Mouse (Mus musculus) thymus, postnatal 14 days (tissue): ENCODE data around the gene Mrpl28.
A peak's percentile ranks its signal among the peaks of the same experiment; 100 is the strongest.
"Not testable (repeated sequence)": the region's sequence is repeated elsewhere in the genome, so short reads cannot be mapped to it uniquely, and the experiment has no call there.

Experiments
- DNase-seq: peaks from one replicate; pipeline ENCODE4 v3.0.0; 2021

Mrpl28 gene

DNA sequence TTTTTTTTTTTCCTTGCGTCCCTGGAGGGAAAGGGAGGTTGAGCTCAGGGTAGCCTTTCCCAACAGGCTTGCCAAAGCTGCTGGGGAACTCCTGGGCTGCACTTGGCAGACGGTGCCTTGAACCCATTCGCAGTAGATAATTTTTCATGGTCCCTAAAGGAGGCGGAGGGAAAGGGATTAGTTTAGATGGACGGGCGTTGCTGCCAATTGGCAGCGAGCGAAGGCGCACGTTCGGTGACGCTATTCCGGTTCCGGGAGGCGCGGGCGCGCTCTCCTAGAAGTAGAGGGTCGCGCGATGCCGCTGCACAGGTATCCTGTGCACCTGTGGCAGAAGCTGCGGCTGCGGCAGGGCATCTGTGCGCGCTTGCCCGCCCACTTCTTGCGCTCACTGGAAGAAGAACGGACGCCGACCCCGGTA is at the start of gene Mrpl28:
Mrpl28 (plus strand) TSS at position 234 of the 418 bp plus-strand sequence.
- DNase-seq = peak; percentile 91

DNA sequence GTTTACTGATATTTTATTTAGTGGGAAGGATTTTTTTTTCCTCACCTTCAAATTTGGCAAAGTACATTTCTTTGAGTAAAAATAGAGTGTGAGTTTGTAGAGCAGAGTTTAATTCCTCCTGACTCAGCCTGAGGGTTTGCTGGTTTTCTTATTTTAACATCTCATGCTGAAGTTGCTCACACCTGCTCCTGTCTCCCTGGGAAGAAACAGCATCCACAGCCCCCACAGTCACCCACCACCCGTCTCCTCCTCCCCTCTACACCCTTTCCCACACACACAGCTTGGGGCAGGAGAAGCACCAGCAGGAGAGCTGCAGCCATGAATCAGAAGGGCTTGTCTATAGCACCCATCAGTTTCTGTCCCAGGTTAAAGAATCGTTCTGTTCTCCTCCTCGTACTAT is 48.1 kb upstream of the Mrpl28 start:
- DNase-seq = no peak

DNA sequence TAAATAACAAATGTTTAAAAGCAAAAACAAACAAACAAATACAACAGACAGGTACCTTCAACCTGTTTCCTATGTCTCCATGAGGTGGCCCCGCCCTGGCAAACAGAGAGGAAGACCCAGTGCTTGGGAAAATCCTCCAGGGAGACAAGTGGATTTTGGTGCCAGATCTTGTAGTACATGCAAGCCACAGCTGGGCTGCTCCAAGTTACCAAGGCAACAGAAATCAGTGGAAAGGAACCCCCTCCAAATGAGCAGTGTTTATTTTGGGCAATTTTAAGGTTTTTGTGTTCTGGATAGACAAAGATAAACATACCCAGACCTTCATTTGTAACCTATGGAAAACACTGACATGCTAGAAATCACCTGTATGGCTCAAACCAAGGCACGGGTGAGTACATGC is 44.4 kb upstream of the Mrpl28 start:
- DNase-seq = no peak

DNA sequence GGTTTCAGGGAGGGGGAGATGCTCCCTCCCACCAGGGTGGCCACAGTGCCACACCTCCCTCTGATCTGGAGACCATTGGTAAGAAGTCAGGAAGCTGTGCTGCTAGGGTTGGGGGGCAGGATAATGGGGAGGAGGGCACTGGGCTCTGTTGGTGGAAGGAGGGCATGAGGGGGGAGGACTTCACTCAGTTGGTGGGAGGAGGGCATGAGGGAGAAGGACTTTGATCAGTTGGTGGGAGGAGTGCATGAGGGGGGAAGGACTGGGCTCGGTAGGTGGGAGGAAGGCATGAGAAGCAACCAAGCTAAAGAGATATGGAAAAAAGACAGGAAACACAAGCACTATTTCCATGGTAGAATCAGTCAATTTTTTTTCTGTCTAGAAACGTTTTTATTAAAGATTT is 42.4 kb upstream of the Mrpl28 start:
- DNase-seq = no peak

DNA sequence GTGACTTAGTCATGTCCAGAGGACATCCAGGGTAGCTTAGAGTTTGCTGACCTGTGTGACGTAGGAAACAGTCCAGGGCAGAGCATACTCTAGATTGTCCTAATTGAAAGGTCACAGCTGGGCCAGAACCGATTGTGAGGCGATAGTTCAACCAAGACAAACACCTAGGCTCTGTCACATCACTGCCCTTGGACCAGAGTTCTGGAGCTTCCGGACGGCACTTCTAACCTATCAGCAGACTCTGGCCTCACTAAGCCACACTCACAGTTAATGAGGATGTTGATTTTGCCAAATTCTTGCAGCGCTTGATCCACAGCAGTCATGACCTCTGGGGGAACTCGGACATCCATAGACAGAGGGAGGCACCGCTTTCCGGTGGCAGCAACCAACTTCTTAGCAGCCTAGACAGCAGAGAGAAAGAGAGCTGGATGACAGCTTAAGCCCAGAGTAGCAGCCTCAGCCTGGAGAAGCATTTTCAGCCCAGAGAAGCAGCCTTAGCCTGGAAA is 36.2 kb upstream of the Mrpl28 start:
- DNase-seq = no peak

DNA sequence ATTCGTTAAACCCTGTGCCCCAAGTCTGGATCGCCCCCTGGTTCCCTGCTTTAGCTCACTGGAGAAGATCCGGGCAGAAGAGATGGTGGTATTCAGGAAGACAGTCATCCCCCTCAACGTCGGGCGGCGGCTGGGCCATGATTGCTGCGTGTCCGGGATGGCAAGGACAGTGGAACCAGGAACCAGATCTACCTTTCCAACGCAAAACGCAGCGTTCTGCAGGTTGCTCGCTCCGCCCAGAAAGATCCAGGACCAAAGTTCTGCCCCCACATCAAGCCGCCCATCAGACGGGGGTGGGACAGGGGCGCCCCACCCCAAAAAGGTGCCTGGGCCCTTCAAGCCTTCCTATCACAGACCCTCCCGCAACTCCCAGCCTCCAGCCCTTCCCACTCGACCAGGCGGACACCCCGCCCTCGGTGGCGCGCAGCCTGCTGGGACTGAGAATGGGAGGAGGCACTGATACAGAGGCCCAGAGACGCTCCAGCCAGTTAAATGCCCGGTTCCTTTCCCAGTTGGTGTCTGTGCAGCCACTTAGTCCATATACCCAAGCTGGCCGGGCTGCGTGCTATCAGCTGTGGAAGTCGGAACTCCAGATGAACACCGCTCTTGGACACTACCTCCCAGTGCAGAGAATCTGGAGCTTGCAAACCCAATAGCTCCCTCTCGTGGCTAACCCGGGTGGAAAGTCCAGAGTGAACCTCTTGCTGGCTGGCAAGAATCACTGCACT is 33.2 kb upstream of the Mrpl28 start, which contains the start of gene Decr2:
Decr2 (minus strand) TSS at position 433 of the 728 bp plus-strand sequence.
- DNase-seq = peak; percentile 87

DNA sequence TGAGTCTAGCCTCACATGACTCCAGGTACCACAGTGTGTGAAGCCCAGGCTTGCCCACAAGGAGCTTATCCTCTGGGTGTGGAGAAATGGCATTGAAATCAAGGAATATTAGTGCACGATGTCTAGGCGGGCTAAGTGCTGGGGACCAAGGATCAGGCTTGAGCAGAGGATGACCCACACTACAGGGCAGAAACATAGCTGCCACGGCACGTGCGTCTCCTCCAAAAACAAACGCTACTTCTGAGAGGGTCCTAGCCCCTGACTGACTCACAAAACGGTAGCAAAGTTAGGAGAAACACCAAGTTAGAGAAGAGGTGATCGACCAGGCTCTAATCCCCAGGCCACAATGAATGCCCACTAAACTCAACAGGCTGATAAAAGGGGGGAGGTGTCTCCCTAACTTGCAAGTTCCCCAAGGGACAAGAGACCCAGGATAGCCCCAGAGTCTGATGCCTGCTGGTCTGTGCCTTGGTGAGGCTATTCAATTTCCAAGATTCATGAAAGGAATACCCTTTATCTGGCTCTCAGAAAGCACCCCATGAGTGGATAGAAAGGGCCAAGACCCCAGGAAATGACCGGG is 28.7 kb upstream of the Mrpl28 start:
- DNase-seq = no peak

DNA sequence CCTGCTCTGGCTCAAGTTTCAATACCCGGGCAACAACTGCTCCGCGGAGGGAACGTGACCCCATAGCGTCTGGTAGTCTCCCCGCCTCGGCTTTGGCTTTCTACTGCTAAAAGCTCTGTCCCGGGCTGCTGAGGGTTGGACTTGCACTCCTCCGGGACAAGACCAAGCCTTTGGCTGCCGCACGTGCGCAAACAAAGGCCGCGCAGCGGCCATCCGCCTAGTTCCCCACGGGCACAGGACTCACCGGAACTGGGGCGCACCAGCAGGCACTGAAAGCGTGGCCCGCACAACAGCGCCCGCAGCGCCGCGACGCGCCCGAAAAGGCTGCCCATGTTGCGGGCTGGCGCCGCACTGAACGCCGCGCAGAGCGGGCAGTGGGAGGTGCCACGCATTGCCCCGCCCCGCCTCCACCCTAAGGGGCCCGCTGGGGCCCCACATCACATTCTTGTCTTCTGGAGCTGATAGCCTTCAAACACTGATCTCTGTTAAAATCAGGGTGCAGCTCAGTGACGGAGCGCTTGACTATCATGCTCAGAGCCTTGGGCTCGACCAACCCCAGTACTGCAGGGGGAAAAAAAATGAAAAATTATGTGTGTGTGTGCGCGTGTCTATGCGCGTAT is 28.1 kb upstream of the Mrpl28 start, which contains the start of gene Nme4:
Nme4 (minus strand) TSS at position 482 of the 620 bp plus-strand sequence.
- DNase-seq = peak; percentile 69

DNA sequence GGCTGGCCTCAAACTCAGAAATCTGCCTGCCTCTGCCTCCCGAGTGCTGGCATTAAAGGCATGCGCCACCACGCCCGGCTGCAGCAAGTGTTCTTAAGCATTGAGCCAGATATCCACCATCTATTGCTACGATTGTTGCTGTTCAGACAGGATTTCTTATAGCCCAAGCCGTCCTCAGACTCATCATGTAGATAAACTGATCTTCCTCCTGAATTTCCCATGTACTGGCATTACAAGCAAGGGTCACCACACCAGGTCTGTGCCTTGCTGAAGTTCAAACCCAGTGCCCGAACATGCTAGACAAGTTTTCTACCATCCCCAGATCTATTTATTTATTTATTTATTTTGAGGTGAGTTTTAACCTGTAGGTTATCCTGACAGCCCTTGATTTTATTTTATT is 24.8 kb upstream of the Mrpl28 start:
- no peak for DNase-seq

DNA sequence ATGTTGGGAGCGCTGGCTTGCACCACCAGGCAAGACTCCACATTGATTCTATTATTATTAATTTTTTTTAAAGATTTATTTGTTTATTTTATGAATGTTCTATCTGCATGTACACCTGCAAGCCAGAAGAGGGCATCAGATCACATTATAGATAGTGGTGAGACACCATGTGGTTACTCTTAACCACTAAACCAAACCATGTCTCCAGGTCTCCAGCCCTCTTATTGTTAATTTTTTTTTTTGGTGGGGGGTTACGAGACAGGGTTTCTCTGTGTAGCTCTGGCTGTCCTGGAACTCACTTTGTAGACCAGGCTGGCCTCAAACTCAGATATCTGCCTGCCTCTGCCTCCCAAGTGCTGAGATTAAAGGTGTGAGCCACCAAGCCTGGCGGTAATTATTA is 24.0 kb upstream of the Mrpl28 start:
- DNase-seq = peak; percentile 32

DNA sequence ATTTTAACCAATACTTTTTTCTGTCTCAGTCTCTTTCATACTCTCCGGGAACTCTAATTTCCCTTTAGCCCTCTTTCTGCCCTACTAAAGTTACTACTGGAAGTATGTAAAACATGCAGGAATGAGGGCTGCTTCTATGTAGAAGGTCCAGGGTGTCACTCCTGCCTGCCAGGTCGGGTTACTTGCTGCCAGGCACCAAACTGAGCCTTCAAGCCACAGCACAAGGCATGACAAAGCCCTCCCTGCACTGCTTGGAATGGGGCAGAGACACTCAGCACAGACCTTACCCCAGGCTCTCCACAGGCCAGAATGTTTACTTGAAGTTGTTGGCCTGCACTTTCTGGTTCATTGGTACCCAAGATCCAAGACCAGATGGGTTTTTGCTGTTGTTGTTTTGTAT is 23.1 kb upstream of the Mrpl28 start:
- no peak for DNase-seq

DNA sequence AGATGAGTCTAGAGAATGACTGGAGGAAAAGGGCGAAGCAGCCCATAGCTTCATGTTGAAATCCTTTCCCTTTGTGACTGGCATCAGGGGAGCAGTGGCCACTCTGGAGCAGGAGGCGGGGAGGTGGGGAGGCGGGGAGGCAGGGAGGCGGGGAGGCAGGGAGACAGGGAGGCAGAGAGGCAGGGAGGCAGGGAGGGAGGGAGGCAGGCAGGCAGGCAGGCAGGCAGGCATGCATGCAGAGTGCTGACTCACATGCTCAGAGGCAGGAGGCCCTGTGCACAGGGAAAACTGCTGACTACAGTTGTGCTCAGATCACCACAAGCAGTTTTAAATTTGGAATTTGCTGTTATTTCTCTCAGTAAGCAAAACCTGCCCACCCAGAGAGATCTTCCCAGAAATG is 21.8 kb upstream of the Mrpl28 start:
- DNase-seq = no peak

DNA sequence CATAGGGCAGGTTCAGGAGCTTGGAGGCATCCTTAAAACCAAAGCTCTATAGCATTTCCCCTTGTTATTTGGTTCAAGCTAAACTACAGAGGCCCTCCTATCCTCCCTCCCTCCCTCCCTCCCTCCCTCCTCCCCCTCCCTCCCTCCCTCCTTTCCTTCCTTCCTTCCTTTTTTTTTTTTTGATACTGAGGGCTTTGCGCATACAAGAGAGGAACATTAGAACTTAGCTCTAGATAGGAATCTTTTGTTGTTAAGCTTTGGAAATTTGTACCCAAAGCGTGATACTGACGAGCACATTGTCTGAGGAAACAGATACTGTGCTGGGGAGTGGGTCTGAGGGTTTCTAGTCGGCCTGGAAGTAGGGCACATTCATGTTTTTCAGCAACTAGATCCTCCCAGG is 17.7 kb upstream of the Mrpl28 start:
- no peak for DNase-seq

DNA sequence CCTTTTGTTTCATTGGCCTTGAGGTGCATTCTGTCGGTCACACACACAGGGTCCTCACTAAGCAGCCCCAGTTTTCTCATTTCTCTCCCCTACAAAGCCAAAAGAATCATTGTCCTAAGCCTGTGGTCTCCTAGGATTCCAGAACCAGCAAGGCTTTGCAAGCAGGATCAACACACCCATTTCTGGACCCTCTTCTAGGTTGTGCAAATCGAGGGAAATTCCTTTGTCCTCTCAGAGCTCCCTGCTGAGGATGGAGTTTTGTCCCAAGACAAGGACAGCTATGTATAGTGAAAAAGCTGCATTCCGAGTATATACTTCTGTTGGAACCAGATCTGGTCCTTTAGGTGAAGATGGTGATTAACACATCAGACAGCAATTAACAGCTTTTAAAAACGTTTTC is 13.1 kb upstream of the Mrpl28 start:
- no peak for DNase-seq

DNA sequence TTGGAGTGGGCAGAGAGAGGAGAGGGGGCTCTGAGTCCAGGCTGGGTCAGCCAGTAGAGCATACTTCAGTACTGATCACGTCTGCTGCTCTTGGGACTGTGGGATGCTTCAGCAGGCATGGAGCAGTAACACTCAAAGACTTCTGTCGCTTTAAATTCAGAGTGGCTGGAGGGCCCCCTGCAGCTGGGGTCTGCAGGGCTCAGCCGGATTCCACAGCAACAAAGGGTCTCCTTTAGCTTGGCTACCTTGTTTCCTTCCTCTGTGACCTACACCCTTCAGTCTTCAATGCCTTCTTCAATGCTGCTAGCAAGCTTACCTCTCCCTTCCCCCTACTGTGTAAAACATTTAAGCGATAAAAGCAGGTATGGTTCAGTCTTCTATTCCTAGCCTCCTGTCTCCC is 12.3 kb upstream of the Mrpl28 start:
- no peak for DNase-seq

DNA sequence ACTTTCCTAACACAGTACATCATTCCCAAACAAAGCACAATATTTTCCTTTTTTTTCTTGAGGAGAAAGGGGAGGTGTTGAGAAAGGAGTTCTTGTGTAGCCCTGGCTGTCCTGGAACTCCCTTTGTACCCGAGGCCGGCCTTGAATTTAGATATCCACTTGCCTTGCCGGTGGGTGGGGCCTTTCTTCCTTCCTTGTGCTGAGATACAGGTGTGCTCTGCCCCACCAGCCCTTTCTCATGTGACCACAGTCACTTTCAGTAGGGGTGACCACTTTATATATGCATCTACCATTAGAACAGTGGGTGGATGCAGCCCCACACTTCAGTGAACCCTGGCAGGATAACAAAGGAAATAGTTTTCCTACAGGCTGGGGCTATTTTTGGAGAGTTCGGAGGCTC is 11.6 kb upstream of the Mrpl28 start:
- no peak for DNase-seq

DNA sequence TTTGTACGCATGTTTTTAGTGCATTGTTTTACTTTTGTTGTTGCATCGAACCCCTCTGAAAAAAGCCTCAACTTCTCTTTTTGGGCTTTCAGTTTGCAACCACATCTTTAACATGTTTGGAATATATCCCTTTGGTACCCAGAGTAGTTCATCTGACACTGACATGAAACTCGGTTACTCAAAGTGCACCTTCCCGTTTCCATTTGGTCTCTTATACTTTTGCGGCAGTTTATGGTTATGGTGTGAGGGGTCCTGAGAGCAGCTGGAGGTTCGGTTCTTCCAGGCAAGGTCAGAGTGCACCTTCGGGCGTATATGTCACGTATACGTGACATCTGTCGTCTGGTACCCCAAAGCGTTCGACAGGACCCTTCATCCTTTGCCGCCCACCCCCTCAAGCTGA is 10.5 kb upstream of the Mrpl28 start:
- no peak for DNase-seq

DNA sequence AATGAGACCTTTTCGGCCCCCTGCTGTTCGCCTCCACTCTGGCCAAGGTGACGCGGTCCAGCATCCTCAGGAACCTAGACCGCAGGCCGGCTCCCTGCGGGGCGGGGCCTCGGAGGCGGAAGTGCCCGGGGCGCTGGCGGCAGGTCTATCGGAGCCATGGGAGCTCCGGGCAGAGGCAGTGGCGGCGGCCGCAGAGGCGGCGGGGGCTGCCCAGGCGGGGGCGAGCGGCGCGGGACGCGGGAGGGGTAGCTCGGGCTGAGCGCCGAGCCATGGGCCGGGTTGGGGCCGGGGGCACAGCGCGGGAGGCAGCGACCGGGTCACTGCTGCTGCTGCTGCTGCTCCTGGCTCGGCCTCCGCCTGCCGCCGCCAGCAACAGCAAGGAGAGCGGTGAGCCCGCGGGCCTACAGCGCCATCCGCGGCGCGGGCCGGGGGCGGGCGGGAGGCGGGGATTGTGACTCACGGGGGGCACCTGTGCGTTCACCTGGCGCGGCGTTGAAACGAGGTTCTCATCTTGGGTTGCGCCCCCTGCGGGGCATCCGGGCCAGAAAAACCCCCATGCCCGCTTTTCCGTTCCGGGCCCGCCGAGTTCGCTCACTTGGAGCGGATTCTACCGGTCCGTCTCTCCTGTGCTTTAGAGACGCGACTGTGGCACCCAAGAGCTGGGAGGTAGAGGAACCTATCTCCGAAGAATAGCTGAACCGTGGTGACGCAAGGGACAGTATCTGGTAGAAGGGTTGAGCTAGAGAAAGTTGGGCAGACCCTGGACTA is 9.9 kb upstream of the Mrpl28 start, which contains the start of gene Tmem8:
Tmem8 (plus strand) TSS at position 119 of the 768 bp plus-strand sequence.
- DNase-seq = peak; percentile 83

DNA sequence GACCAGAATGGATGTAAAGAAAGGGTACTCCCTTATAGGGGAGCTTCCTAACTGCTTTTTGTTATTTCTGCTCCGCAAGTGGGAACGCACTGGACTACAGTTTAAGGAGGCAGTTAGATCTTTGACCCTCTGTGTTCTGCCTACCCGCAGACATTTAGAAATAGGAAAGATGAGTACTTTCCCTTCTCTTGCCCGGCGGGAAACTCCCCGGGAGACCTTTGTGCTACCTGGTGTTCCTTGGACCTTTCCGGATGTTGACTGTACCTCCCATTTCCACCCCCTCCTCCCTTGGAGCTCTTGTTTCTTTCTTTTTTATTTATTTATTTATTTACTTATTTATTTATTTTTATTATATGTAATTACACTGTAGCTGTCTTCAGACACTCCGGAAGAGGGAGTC is 9.2 kb upstream of the Mrpl28 start:
- no peak for DNase-seq

DNA sequence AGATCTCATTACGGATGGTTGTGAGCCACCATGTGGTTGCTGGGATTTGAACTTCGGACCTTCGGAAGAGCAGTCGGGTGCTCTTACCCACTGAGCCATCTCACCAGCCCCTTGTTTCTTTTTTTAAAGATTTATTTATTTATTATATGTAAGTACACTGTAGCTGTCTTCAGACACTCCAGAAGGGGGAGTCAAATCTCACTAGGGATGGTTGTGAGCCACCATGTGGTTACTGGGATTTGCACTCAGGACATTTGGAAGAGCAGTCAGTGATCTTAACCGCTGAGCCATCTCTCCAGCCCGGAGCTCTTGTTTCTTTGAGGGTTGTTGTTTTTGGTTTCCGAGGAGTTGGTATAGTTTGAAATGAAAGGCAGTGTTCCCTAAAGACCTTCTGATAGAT is 8.8 kb upstream of the Mrpl28 start:
- DNase-seq = not testable (repeated sequence)

DNA sequence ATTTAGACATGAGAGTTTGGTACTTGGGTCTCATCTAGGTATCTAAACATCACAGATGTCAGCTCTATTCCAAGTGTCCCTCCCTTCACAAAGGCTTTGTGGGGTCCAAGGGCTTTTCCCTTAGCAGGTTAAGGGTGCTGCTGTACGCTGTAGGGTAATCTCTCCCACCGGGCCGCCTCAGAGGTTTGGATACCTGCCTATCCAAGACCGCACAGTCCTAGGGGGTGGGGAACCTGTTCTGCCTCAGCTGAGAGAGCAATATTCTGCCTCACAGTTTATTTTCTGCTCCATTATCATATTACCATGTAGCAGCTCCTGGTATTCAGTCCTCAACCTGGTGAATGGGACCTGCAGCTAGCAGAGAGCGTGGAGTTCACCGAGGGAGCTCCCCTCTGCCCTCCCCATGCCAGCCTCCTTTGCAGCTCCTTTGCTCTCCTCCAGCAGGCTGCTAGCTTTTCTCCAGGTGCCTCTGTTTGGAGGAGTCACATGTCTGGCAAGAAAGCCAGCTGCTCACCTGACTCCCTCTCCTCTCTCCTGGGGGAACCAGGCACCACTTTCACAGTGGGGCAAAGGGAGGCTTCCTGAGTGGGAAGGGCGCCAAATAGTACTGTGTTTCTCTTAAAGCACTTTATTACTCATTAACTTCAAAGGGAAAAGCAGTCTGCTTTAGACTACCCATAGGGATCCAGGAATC is 7.9 kb upstream of the Mrpl28 start:
- no peak for DNase-seq

DNA sequence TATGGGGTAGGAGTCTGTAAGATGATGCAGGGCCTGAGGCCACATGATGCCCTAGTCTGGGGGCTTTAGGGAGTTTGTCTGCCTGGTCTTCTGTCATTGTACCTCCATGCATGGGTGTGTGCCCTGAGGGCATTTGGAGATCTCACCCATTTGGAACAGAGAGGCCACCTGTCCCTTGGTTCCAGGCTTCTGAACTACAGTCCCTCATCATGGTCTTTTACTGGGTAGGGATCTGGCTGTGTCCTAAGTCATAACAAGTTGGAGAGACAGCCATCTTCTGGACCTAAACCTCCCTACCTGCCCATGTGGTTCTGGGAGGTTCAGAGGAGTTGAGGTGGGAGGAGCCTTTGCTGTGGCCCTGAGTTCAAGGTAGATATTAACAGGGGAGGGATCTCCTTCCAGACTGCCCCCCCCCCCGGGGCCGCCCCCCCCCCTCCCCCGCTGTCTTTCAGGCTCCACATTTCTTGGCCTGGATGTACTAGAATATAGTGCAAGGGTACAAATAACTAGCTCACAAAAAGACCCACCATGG is 7.3 kb upstream of the Mrpl28 start:
- DNase-seq = no peak
